Mouse (Mus musculus) liver, adult 2 months (tissue): Measurements from ENCODE around the gene Htra3.

ENCODE experiments used
- CTCF ChIP-seq: fragments of 200-500 bp; IDR thresholded peaks from 2 replicates; pipeline ENCODE4 v1.5.1; 2011; ENCODE audit warnings: low read depth, low read length, control low read depth
- POLR2A ChIP-seq: fragments of 200-500 bp; IDR thresholded peaks from 2 replicates; pipeline ENCODE4 v1.6.1; 2011; ENCODE audit warnings: low read length, control low read depth; ENCODE audit not compliant: insufficient read depth; ENCODE audit errors: extremely low read depth

DNA sequence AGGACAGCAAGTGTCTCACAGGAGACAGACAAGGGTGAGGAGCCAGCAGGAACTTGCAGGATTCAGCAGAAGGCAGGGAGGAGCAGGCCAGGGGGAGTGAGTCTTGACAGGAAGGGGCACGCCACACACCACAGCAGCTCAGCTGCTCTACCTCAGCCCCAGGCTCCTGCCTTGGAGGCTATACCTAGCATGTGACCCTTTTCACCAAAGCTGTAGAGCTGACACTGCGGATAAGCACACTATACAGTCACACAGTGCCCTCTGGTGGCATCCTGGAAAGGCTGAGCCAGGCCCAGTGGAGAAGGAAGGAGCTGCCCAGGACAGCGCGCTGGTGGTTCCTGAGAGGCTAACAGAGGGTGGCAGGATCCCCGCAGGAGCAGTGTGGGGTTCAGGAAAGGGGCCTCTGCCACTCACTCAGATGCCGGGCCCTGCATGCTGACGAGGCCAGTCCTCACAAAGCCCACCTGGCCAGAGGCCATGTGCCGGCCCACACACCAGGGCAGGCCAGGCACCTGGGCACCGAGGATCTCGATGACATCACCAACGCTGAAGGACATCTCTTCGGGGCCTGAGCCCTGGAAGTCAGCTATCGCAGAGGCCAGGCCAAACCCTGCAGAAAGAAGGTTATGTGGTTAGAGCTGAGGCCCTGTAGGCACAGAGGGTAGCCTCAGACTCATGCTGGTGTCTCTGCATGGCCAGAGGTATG lies 34.2 kb upstream of the Htra3 start:
- TF ChIP-seq CTCF, result peak; percentile 93
- TF ChIP-seq POLR2A, result no peak
